Mouse (Mus musculus) retina, postnatal 7 days (tissue): Measurements from ENCODE around the gene Nhs.

Experiments
- DNase-seq: peaks from one replicate; pipeline ENCODE4 v3.0.0-alpha.2; 2012; ENCODE audit warnings: low read depth, low spot score

The Nhs gene

GRCm38 (mm10) chrX:161943098-161943680 lies 216.3 kb downstream of the Nhs start:
- DNase-seq = no peak

GRCm38 (mm10) chrX:161940696-161941095 lies 218.8 kb downstream of the Nhs start:
- DNase-seq = no peak

GRCm38 (mm10) chrX:161926683-161927053 lies 232.9 kb downstream of the Nhs start:
- DNase-seq = no peak

GRCm38 (mm10) chrX:161925973-161926682 lies 233.4 kb downstream of the Nhs start:
- no peak for DNase-seq

GRCm38 (mm10) chrX:161922655-161923054 lies 236.9 kb downstream of the Nhs start:
- DNase-seq = no peak

GRCm38 (mm10) chrX:161921581-161921980 lies 237.9 kb downstream of the Nhs start:
- DNase-seq = no peak

GRCm38 (mm10) chrX:161909963-161910362 lies 249.6 kb downstream of the Nhs start:
- DNase-seq = no peak

- DNase-seq = no peak
Observed at GRCm38 (mm10) chrX:161908652-161909403, 250.7 kb downstream of the Nhs start.

- DNase-seq = no peak
Observed at GRCm38 (mm10) chrX:161907595-161908592, 251.6 kb downstream of the Nhs start.

GRCm38 (mm10) chrX:161894442-161894841 lies 265.1 kb downstream of the Nhs start:
- no peak for DNase-seq

- DNase-seq = no peak
Observed at GRCm38 (mm10) chrX:161883661-161884060, 275.9 kb downstream of the Nhs start.

- no peak for DNase-seq
Observed at GRCm38 (mm10) chrX:161877123-161877522, 282.4 kb downstream of the Nhs start.

GRCm38 (mm10) chrX:161873511-161873910 lies 286.0 kb downstream of the Nhs start:
- peak; percentile 4 for DNase-seq

- DNase-seq = no peak
Observed at GRCm38 (mm10) chrX:161871306-161871705, 288.2 kb downstream of the Nhs start.

- no peak for DNase-seq
Observed at GRCm38 (mm10) chrX:161855630-161856029, 303.9 kb downstream of the Nhs start.

GRCm38 (mm10) chrX:161853626-161854312 lies 305.8 kb downstream of the Nhs start:
- DNase-seq = no peak

GRCm38 (mm10) chrX:161826186-161826585 lies 333.3 kb downstream of the Nhs start:
- peak; percentile 34 for DNase-seq

- no peak for DNase-seq
Observed at GRCm38 (mm10) chrX:161790182-161790581, 369.3 kb downstream of the Nhs start.
